Mouse (Mus musculus): Measurements from ENCODE around the gene Car5a.

The Car5a gene

GRCm38 (mm10) chr8:121947047-121947752 is 2.5 kb upstream of the Car5a start:
- TF ChIP-seq CTCF (conservative IDR thresholded peaks at IDR 0.05; ENCODE audit: low read length) (no peak), POU5F1 (IDR thresholded peaks at IDR 0.05; ENCODE audit: borderline replicate concordance, low read length) (no peak), NANOG (IDR thresholded peaks at IDR 0.05; ENCODE audit: borderline replicate concordance, low read length) (no peak)
- peaks cover 2% of the 10 kb centered on the region; the same call in 1 of the 2 replicates for H3K36me3 ChIP-seq (ENCODE audit: insufficient read depth, low read length)
- H3K27me3 ChIP-seq (ENCODE audit: insufficient read depth, low read length): no peaks in the 10 kb centered on the region
- peaks cover 40% of the 10 kb centered on the region for H3K4me1 ChIP-seq (replicated peaks; ENCODE audit: low read depth, low read length)
- no peaks in the 10 kb centered on the region for H3K9me3 ChIP-seq (ENCODE audit: low read length)
- H3K4me3 ChIP-seq (replicated peaks; ENCODE audit: low read length): peak overlapping the region; percentile 80

- Histone ChIP-seq H3K4me3 (replicated peaks; ENCODE audit: low read length) (no peak overlapping the region), H3K4me1 (replicated peaks; ENCODE audit: low read depth, low read length) (peaks cover 33% of the 10 kb centered on the region), H3K36me3 (ENCODE audit: insufficient read depth, low read length) (no peaks in the 10 kb centered on the region), H3K27me3 (ENCODE audit: insufficient read depth, low read length) (no peaks in the 10 kb centered on the region), H3K9me3 (ENCODE audit: low read length) (no peaks in the 10 kb centered on the region)
- TF ChIP-seq CTCF (conservative IDR thresholded peaks at IDR 0.05; ENCODE audit: low read length) (no peak), NANOG (IDR thresholded peaks at IDR 0.05; ENCODE audit: borderline replicate concordance, low read length) (no peak), POU5F1 (IDR thresholded peaks at IDR 0.05; ENCODE audit: borderline replicate concordance, low read length) (no peak)
These were observed 1.6 kb upstream of the Car5a start for GRCm38 (mm10) chr8:121946351-121946750.

GRCm38 (mm10) chr8:121943716-121944115 is 988 bp downstream of the Car5a start:
- no peaks in the 10 kb centered on the region for H3K36me3 ChIP-seq (ENCODE audit: insufficient read depth, low read length)

GRCm38 (mm10) chr8:121943057-121943540 is 1.6 kb downstream of the Car5a start:
- TF ChIP-seq NANOG (IDR thresholded peaks at IDR 0.05; ENCODE audit: borderline replicate concordance, low read length) (no peak), POU5F1 (IDR thresholded peaks at IDR 0.05; ENCODE audit: borderline replicate concordance, low read length) (no peak), CTCF (conservative IDR thresholded peaks at IDR 0.05; ENCODE audit: low read length) (no peak)

More at GRCm38 (mm10) chr8:121943716-121944115, 988 bp downstream of the Car5a start:
- Histone ChIP-seq H3K4me1 (replicated peaks; ENCODE audit: low read depth, low read length) (peaks cover 33% of the 10 kb centered on the region), H3K27me3 (ENCODE audit: insufficient read depth, low read length) (no peaks in the 10 kb centered on the region), H3K4me3 (replicated peaks; ENCODE audit: low read length) (no peak overlapping the region), H3K9me3 (ENCODE audit: low read length) (no peaks in the 10 kb centered on the region)
- TF ChIP-seq NANOG (IDR thresholded peaks at IDR 0.05; ENCODE audit: borderline replicate concordance, low read length): no peak
- TF ChIP-seq POU5F1 (IDR thresholded peaks at IDR 0.05; ENCODE audit: borderline replicate concordance, low read length): no peak
- no peak for TF ChIP-seq CTCF (conservative IDR thresholded peaks at IDR 0.05; ENCODE audit: low read length)

GRCm38 (mm10) chr8:121938732-121939131 is 6.0 kb downstream of the Car5a start:
- Histone ChIP-seq H3K4me1 (replicated peaks; ENCODE audit: low read depth, low read length) (peaks cover 58% of the 10 kb centered on the region), H3K36me3 (ENCODE audit: insufficient read depth, low read length) (no peaks in the 10 kb centered on the region), H3K4me3 (replicated peaks; ENCODE audit: low read length) (no peak overlapping the region), H3K9me3 (ENCODE audit: low read length) (no peaks in the 10 kb centered on the region), H3K27me3 (ENCODE audit: insufficient read depth, low read length) (0 out of 2 replicates have a peak, but pooled peaks cover 4% of the 10 kb centered on the region)
- TF ChIP-seq CTCF (conservative IDR thresholded peaks at IDR 0.05; ENCODE audit: low read length): no peak

More at GRCm38 (mm10) chr8:121943057-121943540, 1.6 kb downstream of the Car5a start:
- peaks cover 33% of the 10 kb centered on the region for H3K4me1 ChIP-seq (replicated peaks; ENCODE audit: low read depth, low read length)
- H3K4me3 ChIP-seq (replicated peaks; ENCODE audit: low read length): no peak overlapping the region
- H3K27me3 ChIP-seq (ENCODE audit: insufficient read depth, low read length): no peaks in the 10 kb centered on the region
- no peaks in the 10 kb centered on the region for H3K9me3 ChIP-seq (ENCODE audit: low read length)
- H3K36me3 ChIP-seq (ENCODE audit: insufficient read depth, low read length): no peaks in the 10 kb centered on the region

- Histone ChIP-seq H3K4me3 (replicated peaks; ENCODE audit: low read length) (no peak overlapping the region), H3K36me3 (ENCODE audit: insufficient read depth, low read length) (no peaks in the 10 kb centered on the region), H3K4me1 (replicated peaks; ENCODE audit: low read depth, low read length) (peaks cover 63% of the 10 kb centered on the region), H3K27me3 (ENCODE audit: insufficient read depth, low read length) (0 out of 2 replicates have a peak, but pooled peaks cover 4% of the 10 kb centered on the region), H3K9me3 (ENCODE audit: low read length) (no peaks in the 10 kb centered on the region)
- no peak for TF ChIP-seq POU5F1 (IDR thresholded peaks at IDR 0.05; ENCODE audit: borderline replicate concordance, low read length)
- TF ChIP-seq NANOG (IDR thresholded peaks at IDR 0.05; ENCODE audit: borderline replicate concordance, low read length): no peak
- no peak for TF ChIP-seq CTCF (conservative IDR thresholded peaks at IDR 0.05; ENCODE audit: low read length)
These were observed 8.3 kb downstream of the Car5a start for GRCm38 (mm10) chr8:121936391-121936790.

GRCm38 (mm10) chr8:121935341-121936294 is 9.1 kb downstream of the Car5a start:
- no peaks in the 10 kb centered on the region for H3K9me3 ChIP-seq (ENCODE audit: low read length)
- no peaks in the 10 kb centered on the region for H3K36me3 ChIP-seq (ENCODE audit: insufficient read depth, low read length)
- peaks cover 67% of the 10 kb centered on the region for H3K4me1 ChIP-seq (replicated peaks; ENCODE audit: low read depth, low read length)
- H3K27me3 ChIP-seq (ENCODE audit: insufficient read depth, low read length): 0 out of 2 replicates have a peak, but pooled peaks cover 4% of the 10 kb centered on the region
- no peak overlapping the region for H3K4me3 ChIP-seq (replicated peaks; ENCODE audit: low read length)
- TF ChIP-seq NANOG (IDR thresholded peaks at IDR 0.05; ENCODE audit: borderline replicate concordance, low read length): no peak
- peak; percentile 22 for TF ChIP-seq CTCF (conservative IDR thresholded peaks at IDR 0.05; ENCODE audit: low read length)
- no peak for TF ChIP-seq POU5F1 (IDR thresholded peaks at IDR 0.05; ENCODE audit: borderline replicate concordance, low read length)

GRCm38 (mm10) chr8:121934923-121935322 is 9.8 kb downstream of the Car5a start:
- no peak for TF ChIP-seq POU5F1 (IDR thresholded peaks at IDR 0.05; ENCODE audit: borderline replicate concordance, low read length)
- no peak for TF ChIP-seq NANOG (IDR thresholded peaks at IDR 0.05; ENCODE audit: borderline replicate concordance, low read length)
- TF ChIP-seq CTCF (conservative IDR thresholded peaks at IDR 0.05; ENCODE audit: low read length): no peak
- Histone ChIP-seq H3K4me1 (replicated peaks; ENCODE audit: low read depth, low read length) (peaks cover 67% of the 10 kb centered on the region), H3K27me3 (ENCODE audit: insufficient read depth, low read length) (0 out of 2 replicates have a peak, but pooled peaks cover 4% of the 10 kb centered on the region), H3K4me3 (replicated peaks; ENCODE audit: low read length) (no peak overlapping the region), H3K36me3 (ENCODE audit: insufficient read depth, low read length) (no peaks in the 10 kb centered on the region), H3K9me3 (ENCODE audit: low read length) (no peaks in the 10 kb centered on the region)

Measured in E14TG2a.4 (cell line).